In the genomic region with DNA sequence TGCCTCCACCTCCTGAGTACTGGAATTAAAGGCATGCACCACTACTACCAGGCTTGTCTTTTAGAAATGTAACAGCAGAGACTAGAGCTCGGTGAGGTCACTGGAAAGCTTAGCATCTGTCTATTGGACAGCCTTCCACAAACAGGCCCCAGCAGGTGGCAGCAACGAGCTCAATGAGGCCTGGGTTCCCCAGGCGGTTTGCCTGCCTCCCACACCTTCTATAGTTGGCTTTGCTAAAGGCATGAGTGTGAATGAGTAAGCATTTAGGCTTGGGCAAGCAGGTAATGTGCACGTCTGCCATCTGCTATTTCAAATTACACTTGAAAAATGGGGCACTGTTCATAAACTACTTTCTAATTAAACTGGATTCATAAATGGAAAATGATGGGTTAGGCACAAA, we compare ENCODE assay signal across 8 mouse cellular contexts. TPM values are rescaled to one million over a fixed set of nuclear protein-coding genes. Genes with fewer than 3 reads are reported as not detected.
DNase-seq lines count a peak whose midpoint lies in the region; ATAC-seq and TF ChIP-seq lines count a peak whose summit lies in the region.

No protein-coding gene starts in this region.

- WGBS in embryonic facial prominence, embryonic 14.5 days, result 14% methylated on average over 4 of the region's 4 CpGs
- 16% methylated on average over 4 of the region's 4 CpGs for WGBS in heart, embryonic 16.5 days
- WGBS in liver, embryonic 12.5 days (ENCODE audit: insufficient replicate concordance), result 25% methylated on average over 4 of the region's 4 CpGs
- WGBS in neural tube, embryonic 13.5 days, result 30% methylated on average over 4 of the region's 4 CpGs
- WGBS in stomach, postnatal 0 days, result 13% methylated on average over 4 of the region's 4 CpGs

- H3K9me3 ChIP-seq in embryonic facial prominence, embryonic 14.5 days (ENCODE audit: control insufficient read depth, low read length), result no peaks in the 10 kb centered on the region
- H3K9me3 ChIP-seq in heart, embryonic 16.5 days (replicated peaks; ENCODE audit: control insufficient read depth, low read length), result no peaks in the 10 kb centered on the region
- no peaks in the 10 kb centered on the region for H3K9me3 ChIP-seq in liver, embryonic 12.5 days (replicated peaks)
- no peaks in the 10 kb centered on the region for H3K9me3 ChIP-seq in neural tube, embryonic 13.5 days
- no peaks in the 10 kb centered on the region for H3K9me3 ChIP-seq in stomach, postnatal 0 days (ENCODE audit: control insufficient read depth, low read length)

- no peak overlapping the region for H3K4me2 ChIP-seq in embryonic facial prominence, embryonic 14.5 days (ENCODE audit: low read depth, low read length)
- no peak overlapping the region for H3K4me2 ChIP-seq in heart, embryonic 16.5 days (ENCODE audit: low read depth, low read length)
- H3K4me2 ChIP-seq in liver, embryonic 12.5 days, result no peak overlapping the region
- no peak overlapping the region for H3K4me2 ChIP-seq in neural tube, embryonic 13.5 days
- H3K4me2 ChIP-seq in stomach, postnatal 0 days (replicated peaks; ENCODE audit: low read depth), result no peak overlapping the region

- H3K4me1 ChIP-seq in embryonic facial prominence, embryonic 14.5 days (ENCODE audit: control insufficient read depth, insufficient read depth, low read length), result 0 out of 2 replicates have a peak, but pooled peaks cover 4% of the 10 kb centered on the region
- H3K4me1 ChIP-seq in heart, embryonic 16.5 days (ENCODE audit: control insufficient read depth, insufficient read depth, low read length), result no peaks in the 10 kb centered on the region
- H3K4me1 ChIP-seq in liver, embryonic 12.5 days, result peaks cover 16% of the 10 kb centered on the region
- H3K4me1 ChIP-seq in neural tube, embryonic 13.5 days (replicated peaks), result peaks cover 12% of the 10 kb centered on the region
- no peaks in the 10 kb centered on the region for H3K4me1 ChIP-seq in stomach, postnatal 0 days (replicated peaks; ENCODE audit: control insufficient read depth, insufficient read depth)

- DNase-seq in B cell, adult 2 months, result peak; percentile 81 to 82
- DNase-seq in adrenal gland, postnatal 36 days, result peak; percentile 86 to 91
- DNase-seq in embryonic facial prominence, embryonic 14.5 days (ENCODE audit: low spot score), result peak; percentile 88
- peak; percentile 79 for DNase-seq in kidney, postnatal 14 days
- peak; percentile 92 for DNase-seq in stomach, postnatal 0 days (ENCODE audit: low spot score)

- ATAC-seq in embryonic facial prominence, embryonic 14.5 days (ENCODE audit: low read depth), result peak; percentile 87
- peak; percentile 55; the same call in 1 of the 2 replicates for ATAC-seq in heart, embryonic 16.5 days (replicated peaks; ENCODE audit: extremely low read depth, insufficient read depth, low FRiP score)
- ATAC-seq in liver, embryonic 12.5 days, result peak; percentile 44; the same call in 1 of the 2 replicates
- peak; percentile 80 for ATAC-seq in neural tube, embryonic 13.5 days (ENCODE audit: low read depth)
- ATAC-seq in stomach, postnatal 0 days (ENCODE audit: low FRiP score, low TSS enrichment), result peak; percentile 92

- H3K27me3 ChIP-seq in embryonic facial prominence, embryonic 14.5 days (replicated peaks; ENCODE audit: control insufficient read depth, insufficient read depth, low read length), result no peaks in the 10 kb centered on the region
- H3K27me3 ChIP-seq in heart, embryonic 16.5 days (ENCODE audit: control insufficient read depth, insufficient read depth, low read length), result no peaks in the 10 kb centered on the region
- H3K27me3 ChIP-seq in liver, embryonic 12.5 days (replicated peaks), result no peaks in the 10 kb centered on the region
- no peaks in the 10 kb centered on the region for H3K27me3 ChIP-seq in neural tube, embryonic 13.5 days
- no peaks in the 10 kb centered on the region for H3K27me3 ChIP-seq in stomach, postnatal 0 days (ENCODE audit: control insufficient read depth, insufficient read depth, low read length)

- H3K36me3 ChIP-seq in embryonic facial prominence, embryonic 14.5 days (ENCODE audit: control insufficient read depth, insufficient read depth, low read length), result peaks cover 19% of the 10 kb centered on the region; the same call in 1 of the 2 replicates
- peaks cover 13% of the 10 kb centered on the region; the same call in 1 of the 2 replicates for H3K36me3 ChIP-seq in heart, embryonic 16.5 days (ENCODE audit: control insufficient read depth, insufficient read depth)
- H3K36me3 ChIP-seq in liver, embryonic 12.5 days, result peaks cover 43% of the 10 kb centered on the region
- H3K36me3 ChIP-seq in neural tube, embryonic 13.5 days, result peaks cover 24% of the 10 kb centered on the region
- H3K36me3 ChIP-seq in stomach, postnatal 0 days (ENCODE audit: control insufficient read depth, insufficient read depth, low read length), result no peaks in the 10 kb centered on the region; the same call in 1 of the 2 replicates

- H3K27ac ChIP-seq in embryonic facial prominence, embryonic 14.5 days (replicated peaks; ENCODE audit: low read depth, low read length), result no peak overlapping the region
- no peak overlapping the region for H3K27ac ChIP-seq in heart, embryonic 16.5 days (ENCODE audit: low read length)
- no peak overlapping the region for H3K27ac ChIP-seq in liver, embryonic 12.5 days
- H3K27ac ChIP-seq in neural tube, embryonic 13.5 days (replicated peaks), result no peak overlapping the region
- H3K27ac ChIP-seq in stomach, postnatal 0 days (replicated peaks), result no peak overlapping the region

- no peak for TF ChIP-seq EP300 in stomach, postnatal 0 days (optimal IDR thresholded peaks at IDR 0.05)

- H3K4me3 ChIP-seq in embryonic facial prominence, embryonic 14.5 days (ENCODE audit: low read depth, low read length), result no peak overlapping the region
- H3K4me3 ChIP-seq in heart, embryonic 16.5 days (ENCODE audit: low read length), result no peak overlapping the region
- H3K4me3 ChIP-seq in liver, embryonic 12.5 days, result no peak overlapping the region
- H3K4me3 ChIP-seq in neural tube, embryonic 13.5 days, result no peak overlapping the region
- no peak overlapping the region for H3K4me3 ChIP-seq in stomach, postnatal 0 days (ENCODE audit: low read depth, low read length)

- TF ChIP-seq CTCF in stomach, postnatal 0 days (IDR thresholded peaks at IDR 0.05; ENCODE audit: low read depth), result peak; percentile 90

- no peak overlapping the region for H3K9ac ChIP-seq in embryonic facial prominence, embryonic 14.5 days (ENCODE audit: low read depth, low read length)
- no peak overlapping the region for H3K9ac ChIP-seq in heart, embryonic 16.5 days (ENCODE audit: low read length)
- no peak overlapping the region for H3K9ac ChIP-seq in liver, embryonic 12.5 days
- H3K9ac ChIP-seq in neural tube, embryonic 13.5 days, result no peak overlapping the region
- no peak overlapping the region for H3K9ac ChIP-seq in stomach, postnatal 0 days (ENCODE audit: low read length)

RNA-seq across cellular contexts. Expression of gene Tpt1, which starts 54.7 kb away (rescaled TPM):
- 1,000 to 10,000 TPM; 2,956 to 3,131 TPM for total RNA-seq in adrenal gland, postnatal 36 days (2021)
- polyA plus RNA-seq in embryonic facial prominence, embryonic 14.5 days (2014; fragmentation: Nextera tagmentation; extraction: Ambion mirVana), result 1,262 and 1,432 TPM in 2 replicates
- polyA plus RNA-seq in heart, embryonic 16.5 days (2015; fragmentation: Nextera tagmentation; extraction: Ambion mirVana), result 770 and 775 TPM in 2 replicates
- polyA plus RNA-seq in liver, embryonic 12.5 days (2016; fragmentation: Nextera tagmentation; extraction: Ambion mirVana), result 673 and 675 TPM in 2 replicates
- 917 and 951 TPM in 2 replicates for polyA plus RNA-seq in neural tube, embryonic 13.5 days (2015; fragmentation: Nextera tagmentation; extraction: Ambion mirVana)
- polyA plus RNA-seq in stomach, postnatal 0 days (2015; fragmentation: Nextera tagmentation; extraction: Ambion mirVana), result 1,101 and 1,127 TPM in 2 replicates

RNA-seq across cellular contexts. Expression of gene Kctd4, which starts 55.2 kb away (rescaled TPM):
- not detected for total RNA-seq in adrenal gland, postnatal 36 days (2021)
- 0.82 and 1.9 TPM in 2 replicates for polyA plus RNA-seq in embryonic facial prominence, embryonic 14.5 days (2014; fragmentation: Nextera tagmentation; extraction: Ambion mirVana)
- polyA plus RNA-seq in heart, embryonic 16.5 days (2015; fragmentation: Nextera tagmentation; extraction: Ambion mirVana), result 0.12 and 0.56 TPM in 2 replicates
- polyA plus RNA-seq in liver, embryonic 12.5 days (2016; fragmentation: Nextera tagmentation; extraction: Ambion mirVana), result 0.29 and 0.33 TPM in 2 replicates
- polyA plus RNA-seq in neural tube, embryonic 13.5 days (2015; fragmentation: Nextera tagmentation; extraction: Ambion mirVana), result 6.5 and 7.0 TPM in 2 replicates
- 9.8 and 10.4 TPM in 2 replicates for polyA plus RNA-seq in stomach, postnatal 0 days (2015; fragmentation: Nextera tagmentation; extraction: Ambion mirVana)
